Mouse (Mus musculus) CH12.LX (cell line): ENCODE data around the gene Mrpl54. TPM values are rescaled to one million over a fixed set of nuclear protein-coding genes. Genes with fewer than 3 reads are reported as not detected.

Source experiments
- DNase-seq: peaks from one replicate; pipeline ENCODE4 v3.0.0-alpha.2; 2013; ENCODE audit errors: extremely low read depth
- H3K27ac ChIP-seq: 2 replicates; pipeline ENCODE4 v1.5.1; 2012; ENCODE audit warnings: low read depth, mild to moderate bottlenecking, control low read depth, moderate library complexity; ENCODE audit not compliant: insufficient read depth
- H3K27me3 ChIP-seq: replicated peaks from 2 replicates; pipeline ENCODE3; 2012; ENCODE audit warnings: inconsistent platforms
- H3K36me3 ChIP-seq, 2 experiments: replicated peaks in 1 of 2; 2 replicates each; pipeline versions ENCODE3 to v1.6.1; 2012; ENCODE audit warnings: inconsistent platforms in 1 of 2, low read length in 1 of 2, mild to moderate bottlenecking in 1 of 2, mixed read lengths in 1 of 2, moderate library complexity in 1 of 2; ENCODE audit not compliant: control insufficient read depth in 1 of 2, insufficient read depth in 1 of 2
- H3K4me1 ChIP-seq, 2 experiments: 2 replicates each; pipeline ENCODE4 v1.6.1; 2012; ENCODE audit warnings: inconsistent platforms in 1 of 2, moderate library complexity in 1 of 2; ENCODE audit not compliant: insufficient read depth in 2 of 2, control insufficient read depth in 1 of 2
- H3K4me2 ChIP-seq: 2 replicates; pipeline ENCODE4 v1.6.1; 2012; ENCODE audit warnings: low read depth, mild to moderate bottlenecking, control low read depth; ENCODE audit not compliant: poor library complexity, insufficient read depth, severe bottlenecking
- H3K4me3 ChIP-seq, 3 experiments: fragments of 150-350 bp in 1 of 3; sonication (generic) in 1 of 3; replicated peaks in 1 of 3; 2 replicates each; pipeline versions ENCODE3 to v1.5.1; 2011 to 2012; ENCODE audit warnings: low read depth in 2 of 3, low read length in 2 of 3, mild to moderate bottlenecking in 2 of 3, moderate library complexity in 2 of 3, control low read depth in 1 of 3, improper control_type of control experiment in 1 of 3, inconsistent platforms in 1 of 3, mixed read lengths in 1 of 3; ENCODE audit not compliant: poor library complexity in 1 of 3
- H3K79me2 ChIP-seq: replicated peaks from 2 replicates; pipeline ENCODE4 v1.6.1; 2012; ENCODE audit warnings: mild to moderate bottlenecking, moderate library complexity; ENCODE audit not compliant: control insufficient read depth, poor library complexity, insufficient read depth, severe bottlenecking; ENCODE audit errors: extremely low read depth
- H3K9ac ChIP-seq: 2 replicates; pipeline ENCODE4 v1.6.1; 2012; ENCODE audit warnings: low read depth, mild to moderate bottlenecking, control low read depth, moderate library complexity; ENCODE audit not compliant: insufficient read depth
- H3K9me3 ChIP-seq: replicated peaks from 2 replicates; pipeline ENCODE3; 2012; ENCODE audit warnings: low read length, inconsistent platforms, mixed read lengths
- BHLHE40 ChIP-seq: IDR thresholded peaks from 2 replicates; pipeline ENCODE4 v1.6.1; 2011; ENCODE audit warnings: mild to moderate bottlenecking, low read depth, low read length, improper control_type of control experiment
- CTCF ChIP-seq, 2 experiments: IDR thresholded peaks in 1 of 2; conservative IDR thresholded peaks in 1 of 2; 2 replicates each; pipeline ENCODE4 v1.5.1; 2011 to 2012; ENCODE audit warnings: low read depth in 2 of 2, low read length in 2 of 2, improper control_type of control experiment in 1 of 2, inconsistent platforms in 1 of 2, mild to moderate bottlenecking in 1 of 2, moderate library complexity in 1 of 2
- EP300 ChIP-seq: IDR thresholded peaks from 2 replicates; pipeline ENCODE4 v1.6.1; 2011; ENCODE audit warnings: low read length, improper control_type of control experiment
- GABPA ChIP-seq: IDR thresholded peaks from 2 replicates; pipeline ENCODE4 v1.6.1; 2012; ENCODE audit warnings: low read depth, low read length, improper control_type of control experiment, inconsistent platforms; ENCODE audit not compliant: insufficient replicate concordance
- HCFC1 ChIP-seq: IDR thresholded peaks from 2 replicates; pipeline ENCODE4 v1.6.1; 2012; ENCODE audit warnings: low read depth, mild to moderate bottlenecking, inconsistent platforms, low read length, improper control_type of control experiment
- MAFK ChIP-seq: IDR thresholded peaks from 2 replicates; pipeline ENCODE4 v1.6.1; 2011; ENCODE audit warnings: low read length, improper control_type of control experiment; ENCODE audit not compliant: insufficient replicate concordance
- MEF2A ChIP-seq: IDR thresholded peaks from 2 replicates; pipeline ENCODE4 v1.6.1; 2014; ENCODE audit warnings: low read depth, mild to moderate bottlenecking, inconsistent platforms, low read length, improper control_type of control experiment, borderline replicate concordance
- MXI1 ChIP-seq: IDR thresholded peaks from 2 replicates; pipeline ENCODE4 v1.6.1; 2011; ENCODE audit warnings: mild to moderate bottlenecking, low read depth, low read length, improper control_type of control experiment
- MYC ChIP-seq: IDR thresholded peaks from 2 replicates; pipeline ENCODE4 v1.6.1; 2011; ENCODE audit warnings: low read depth, mild to moderate bottlenecking, improper control_type of control experiment, low read length
- POLR2AphosphoS2 ChIP-seq: IDR thresholded peaks from 2 replicates; pipeline ENCODE4 v1.6.1; 2011; ENCODE audit warnings: low read depth, low read length, improper control_type of control experiment
- RAD21 ChIP-seq: IDR thresholded peaks from 2 replicates; pipeline ENCODE4 v1.6.1; 2011; ENCODE audit warnings: low read depth, mild to moderate bottlenecking, low read length, improper control_type of control experiment, moderate library complexity
- RCOR1 ChIP-seq: conservative IDR thresholded peaks from 2 replicates; pipeline ENCODE4 v1.6.1; 2012; ENCODE audit warnings: low read depth, mild to moderate bottlenecking, inconsistent platforms, low read length, improper control_type of control experiment
- SIN3A ChIP-seq: IDR thresholded peaks from 2 replicates; pipeline ENCODE4 v1.6.1; 2012; ENCODE audit warnings: low read length, improper control_type of control experiment, inconsistent platforms
- TCF12 ChIP-seq: IDR thresholded peaks from 2 replicates; pipeline ENCODE4 v1.6.1; 2014; ENCODE audit warnings: low read depth, mild to moderate bottlenecking, inconsistent platforms, low read length, improper control_type of control experiment
- UBTF ChIP-seq: IDR thresholded peaks from 2 replicates; pipeline ENCODE4 v1.6.1; 2012; ENCODE audit warnings: low read depth, mild to moderate bottlenecking, inconsistent platforms, low read length, improper control_type of control experiment, moderate library complexity
- USF1 ChIP-seq: IDR thresholded peaks from 2 replicates; pipeline ENCODE4 v1.6.1; 2014; ENCODE audit warnings: low read depth, mild to moderate bottlenecking, inconsistent platforms, low read length, improper control_type of control experiment
- USF2 ChIP-seq: conservative IDR thresholded peaks from 2 replicates; pipeline ENCODE4 v1.6.1; 2011; ENCODE audit warnings: low read depth, low read length, improper control_type of control experiment
- ZMIZ1 ChIP-seq: IDR thresholded peaks from 2 replicates; pipeline ENCODE4 v1.6.1; 2012; ENCODE audit warnings: low read depth, mild to moderate bottlenecking, inconsistent platforms, low read length, improper control_type of control experiment
- dilution Hi-C: fragments of 300-500 bp; cut with MboI; formaldehyde crosslinking; loops from 2 replicates; pipeline ENCODE4 v1.14.3; 2020; ENCODE audit warnings: low sequenced_read_pairs; ENCODE audit not compliant: extremely low pct_unique_long_range_greater_than_20kb, extremely low pct_ligation_motif_present
- in situ Hi-C: fragments of 300-500 bp; cut with MboI; formaldehyde crosslinking; loops from 3 replicates; pipeline ENCODE4 v1.14.3; 2019; ENCODE audit warnings: low sequenced_read_pairs, low pct_ligation_motif_present, low pct_unique_long_range_greater_than_20kb, mixed read lengths
- polyA plus RNA-seq: library from polyadenylated mRNA; unstranded; fragments of >175 nt; gene quantifications from 2 replicates; pipeline ENCODE4 v1.2.1, GENCODE M21; 2012; ENCODE audit warnings: low read depth; ENCODE audit not compliant: insufficient read length
- total RNA-seq, 2 experiments: library from RNA; depleted of rRNA; stranded (reverse); fragments of 300-350 nt in 1 of 2; fragments of >200 nt in 1 of 2; gene quantifications; 2 replicates each; pipeline ENCODE4 v1.2.3; 2012 to 2014

Gene Mrpl54
- total and polyA plus RNA-seq, 3 experiments: 104 to 167 (median 128) TPM

- no peak overlapping the region for H3K27ac ChIP-seq
These were observed 37.0 kb upstream of the Mrpl54 start for GRCm38 (mm10) chr10:81303761-81304160.

GRCm38 (mm10) chr10:81303258-81303657, 36.5 kb upstream of the Mrpl54 start:
- H3K27ac ChIP-seq: peak overlapping the region; percentile 17; the same call in 1 of the 2 replicates
- no peak overlapping the region; the same call in 1 of the 2 replicates for H3K4me2 ChIP-seq
- dilution Hi-C loops: no loop called here
- no peak for DNase-seq
- H3K4me1 ChIP-seq: peaks cover 55 to 93% of the 10 kb centered on the region in 2 experiments
- H3K9ac ChIP-seq: no peak overlapping the region
- H3K36me3 ChIP-seq: peaks cover 31 to 45% of the 10 kb centered on the region in 2 experiments
- H3K4me3 ChIP-seq: peak overlapping the region in 1 of 3 experiments; percentile 14
- no peaks in the 10 kb centered on the region for H3K9me3 ChIP-seq
- peaks cover 34% of the 10 kb centered on the region for H3K79me2 ChIP-seq
- no peaks in the 10 kb centered on the region for H3K27me3 ChIP-seq
- in situ Hi-C loops: no loop called here
- TF ChIP-seq USF1 (no peak), MYC (no peak), GABPA (no peak), BHLHE40 (no peak), MXI1 (no peak), CTCF (conservative IDR thresholded peaks at IDR 0.05 in 1 of 2, IDR thresholded peaks at IDR 0.05 in 1 of 2; ENCODE audit: low read depth in 2 of 2, low read length in 2 of 2) (no peak), HCFC1 (no peak)

More at GRCm38 (mm10) chr10:81303761-81304160, 37.0 kb upstream of the Mrpl54 start:
- Histone ChIP-seq H3K27me3 (no peaks in the 10 kb centered on the region), H3K4me2 (no peak overlapping the region), H3K9ac (no peak overlapping the region), H3K79me2 (peaks cover 34% of the 10 kb centered on the region), H3K36me3 (peaks cover 33 to 49% of the 10 kb centered on the region in 2 experiments), H3K4me1 (peaks cover 50 to 89% of the 10 kb centered on the region in 2 experiments), H3K4me3 (no peak overlapping the region), H3K9me3 (no peaks in the 10 kb centered on the region)
- in situ Hi-C loops: no loop called here
- no peak for DNase-seq
- TF ChIP-seq MAFK (no peak), RAD21 (no peak), ZMIZ1 (no peak), TCF12 (no peak), MYC (no peak), HCFC1 (no peak), CTCF (conservative IDR thresholded peaks at IDR 0.05 in 1 of 2, IDR thresholded peaks at IDR 0.05 in 1 of 2; ENCODE audit: low read depth in 2 of 2, low read length in 2 of 2) (no peak), SIN3A (no peak), EP300 (no peak), USF2 (no peak), UBTF (no peak), RCOR1 (no peak), POLR2AphosphoS2 (no peak), MEF2A (no peak)
- dilution Hi-C loops: no loop called here
